Mouse (Mus musculus): ENCODE measurements around the gene St3gal2.
"Not testable (repeated sequence)": the region's sequence is repeated elsewhere in the genome, so short reads cannot be mapped to it uniquely, and the experiment has no call there.

Gene St3gal2

GRCm38 (mm10) chr8:110919341-110920031 lies at the start of gene St3gal2:
Gene St3gal2 (plus strand): TSS chr8:110919922.
- DNase-seq (ENCODE audit: low read depth, low spot score) = peak; percentile 92

DNA sequence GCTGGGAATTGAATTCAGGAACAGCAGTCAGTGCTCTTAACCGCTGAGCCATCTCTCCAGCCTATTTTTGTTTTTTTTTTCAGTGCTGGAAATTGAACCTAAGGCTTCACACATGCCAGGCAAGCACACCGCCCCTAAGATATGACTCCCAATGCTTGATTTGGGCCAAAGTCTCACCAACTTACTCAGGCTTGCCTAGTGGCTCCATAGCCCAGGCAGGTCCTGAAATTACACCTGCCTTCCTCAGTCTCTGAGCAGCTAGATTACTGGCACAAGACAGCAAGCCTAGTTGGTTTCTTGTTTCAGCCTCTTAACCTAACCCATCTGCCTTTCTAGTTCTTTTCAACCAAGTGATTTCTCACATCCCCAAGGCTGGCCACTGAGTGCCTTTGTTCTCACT lies 49.2 kb upstream of the St3gal2 start:
- DNase-seq (ENCODE audit: low read depth, low spot score) = no peak

DNA sequence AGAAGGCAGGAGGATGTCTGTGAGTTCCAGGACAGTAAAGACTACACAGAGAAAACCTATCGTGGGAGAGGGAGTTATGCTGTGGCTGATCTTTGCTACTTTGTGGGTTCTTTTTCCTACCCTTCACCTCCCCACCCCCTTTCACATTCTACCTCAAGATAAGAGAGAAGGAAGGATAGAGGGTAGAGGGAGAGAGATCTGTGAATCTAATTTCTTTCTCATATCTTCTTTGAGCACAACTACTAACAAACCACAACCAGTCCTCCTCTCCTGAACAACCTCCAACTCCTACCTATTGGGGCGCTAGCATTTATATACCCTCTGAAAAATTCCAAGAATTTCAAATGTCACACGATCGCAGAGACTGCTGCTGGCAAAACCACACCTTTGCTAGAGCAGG lies 41.9 kb upstream of the St3gal2 start:
- DNase-seq (ENCODE audit: low read depth, low spot score) = no peak

DNA sequence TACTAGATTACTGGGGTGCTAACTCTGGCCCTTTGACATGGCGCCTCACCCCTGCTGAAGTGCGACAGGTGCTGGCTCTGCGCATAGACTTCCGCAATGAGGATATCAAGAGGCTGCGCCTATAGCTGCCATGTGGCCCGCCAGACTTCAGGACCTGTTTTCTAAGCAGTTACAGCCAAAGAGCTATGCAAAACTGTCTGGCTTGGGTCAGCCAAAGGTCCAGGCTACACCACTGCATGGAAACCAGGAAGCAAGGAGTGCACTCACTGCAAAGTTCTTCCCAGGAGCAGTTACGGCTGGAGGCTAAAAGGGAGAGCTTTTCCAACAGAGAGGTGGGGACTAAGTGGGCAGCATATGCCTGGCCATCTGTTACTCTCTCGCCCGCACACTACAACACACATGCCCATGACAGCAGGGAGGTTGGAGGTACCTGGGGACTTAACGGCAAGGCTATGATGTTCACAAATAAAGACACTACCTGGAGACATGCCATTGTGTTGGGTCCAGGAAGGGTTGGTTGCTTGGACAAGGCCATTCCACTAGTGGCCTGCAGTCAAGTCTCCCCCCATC lies 37.9 kb upstream of the St3gal2 start:
- DNase-seq (ENCODE audit: low read depth, low spot score) = no peak

DNA sequence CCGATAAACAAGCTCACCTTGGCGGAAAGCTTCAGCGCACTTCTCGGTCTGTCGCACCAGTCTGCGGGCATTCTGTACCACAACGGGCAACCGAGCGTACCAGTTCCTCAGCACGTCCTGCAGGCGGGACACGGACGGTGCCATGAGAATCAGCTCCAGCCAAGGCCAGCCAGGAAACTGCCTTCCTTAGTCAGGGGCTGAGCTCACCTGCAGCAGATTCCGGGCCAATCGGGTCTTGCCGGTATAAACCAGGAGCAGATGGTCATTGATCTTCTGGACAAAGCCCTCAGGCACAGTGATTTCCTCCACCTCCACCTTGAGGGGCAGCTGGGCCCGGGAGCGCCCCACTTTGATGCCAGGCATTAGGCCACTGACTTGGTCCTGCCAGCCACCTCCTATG lies 35.9 kb upstream of the St3gal2 start:
- DNase-seq (ENCODE audit: low read depth, low spot score) = no peak

DNA sequence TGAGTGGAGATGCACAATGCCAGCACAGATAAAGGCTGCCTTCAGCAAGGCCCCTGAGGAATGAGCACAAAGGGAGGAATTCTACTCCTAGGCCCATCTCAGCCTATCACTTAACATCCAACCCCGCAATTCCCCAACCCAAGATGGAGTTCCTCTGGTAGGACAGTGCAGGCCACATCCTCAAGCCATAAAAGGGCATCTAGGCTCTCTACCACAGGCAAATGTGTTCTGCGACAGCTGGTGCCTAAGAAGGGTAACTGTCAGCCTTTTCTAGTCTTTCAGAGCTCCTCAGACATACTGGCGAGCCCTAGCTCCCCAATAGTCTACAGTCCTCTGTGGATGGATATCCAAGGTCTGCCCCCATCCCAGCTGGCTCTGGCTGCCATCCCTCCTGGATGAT lies 33.1 kb upstream of the St3gal2 start:
- DNase-seq (ENCODE audit: low read depth, low spot score) = no peak

- DNase-seq (ENCODE audit: low read depth, low spot score) = no peak
Observed at GRCm38 (mm10) chr8:110887551-110887950, 32.2 kb upstream of the St3gal2 start.

GRCm38 (mm10) chr8:110888441-110888840 lies 31.3 kb upstream of the St3gal2 start:
- no peak for DNase-seq (ENCODE audit: low read depth, low spot score)

DNA sequence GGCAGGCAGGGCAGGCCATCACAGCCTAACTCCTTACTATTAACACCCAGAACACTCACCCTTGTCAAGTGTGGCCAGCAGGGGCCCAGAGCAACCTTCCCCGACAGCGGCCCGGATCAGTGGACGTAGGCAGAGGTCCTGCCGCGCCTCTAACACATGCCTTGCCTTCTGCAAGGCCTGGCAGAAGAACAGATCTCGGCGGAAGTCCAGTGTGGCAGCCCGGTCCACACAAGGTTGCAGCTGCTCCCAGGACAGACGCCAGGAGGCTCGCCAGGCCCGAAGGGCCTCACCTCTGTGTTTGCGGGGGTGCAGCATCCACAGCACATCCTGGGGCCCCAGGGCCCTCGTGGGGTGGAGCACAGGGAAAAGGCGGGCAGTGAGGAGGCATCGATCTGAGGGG lies 30.9 kb upstream of the St3gal2 start:
- DNase-seq (ENCODE audit: low read depth, low spot score) = no peak

DNA sequence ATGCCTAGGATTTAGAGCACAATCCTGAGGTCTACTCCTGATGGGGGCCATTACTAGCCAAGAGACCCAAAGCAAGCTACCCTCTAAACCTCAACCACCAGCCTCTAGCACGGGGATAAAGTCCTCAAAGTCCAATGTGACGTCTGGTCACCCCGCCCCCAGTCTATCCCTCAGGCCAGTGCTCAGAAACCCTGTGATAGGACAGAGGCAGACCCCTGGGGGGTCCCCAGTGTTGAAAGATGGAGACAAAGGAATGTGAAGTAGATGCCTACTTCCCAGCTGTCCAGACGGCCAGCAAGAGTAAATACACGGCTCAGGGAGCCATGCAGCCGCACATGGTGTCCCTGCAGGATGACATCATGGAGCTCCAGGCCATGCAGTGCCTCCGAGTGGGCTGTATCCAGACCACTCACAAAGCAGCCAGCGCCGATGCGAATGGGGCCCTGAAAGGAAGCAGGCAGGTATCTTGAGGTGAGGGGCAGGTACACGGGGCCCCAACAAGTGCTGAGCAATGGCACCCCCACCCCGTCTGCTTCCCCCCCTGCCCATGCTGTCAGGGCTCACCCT lies 29.7 kb upstream of the St3gal2 start:
- DNase-seq (ENCODE audit: low read depth, low spot score) = no peak

DNA sequence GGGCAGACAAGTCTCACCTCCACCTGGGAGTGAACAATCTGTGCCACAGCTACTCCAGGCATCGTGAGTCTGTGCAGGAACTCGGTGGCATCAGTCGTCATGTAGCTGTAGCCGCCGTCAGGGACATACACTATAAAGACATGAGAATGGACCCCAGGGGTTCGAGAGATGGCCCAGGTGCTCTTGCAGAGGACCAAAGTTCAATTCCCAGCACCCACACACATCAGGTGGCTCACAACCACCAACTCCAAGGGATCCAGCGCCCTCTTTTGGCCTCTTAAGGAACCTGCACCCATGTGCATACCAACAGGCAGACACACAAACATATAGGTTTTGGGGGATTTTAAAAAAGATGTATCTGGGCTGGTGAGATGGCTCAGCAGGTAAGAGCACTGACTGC lies 27.7 kb upstream of the St3gal2 start:
- DNase-seq (ENCODE audit: low read depth, low spot score) = no peak

DNA sequence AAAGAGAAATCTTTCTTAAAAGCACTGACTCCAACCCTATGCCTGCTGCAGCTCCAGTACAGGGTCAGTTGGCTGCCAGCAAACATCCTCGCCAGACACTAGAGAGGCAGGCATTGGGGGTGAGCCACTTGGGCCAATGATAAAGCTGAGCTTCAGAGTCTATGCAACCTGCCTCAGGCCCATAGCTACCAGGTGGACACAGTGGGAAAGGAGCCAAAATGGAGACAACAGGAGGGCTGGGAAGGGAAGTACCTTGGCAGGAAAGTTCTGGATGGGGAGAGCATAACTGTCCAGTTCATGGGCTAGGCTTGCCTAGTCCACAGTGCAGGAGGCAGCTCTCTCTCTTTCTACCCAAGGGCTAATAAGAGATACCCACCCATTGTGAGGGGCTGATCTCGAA lies 26.8 kb upstream of the St3gal2 start:
- no peak for DNase-seq (ENCODE audit: low read depth, low spot score)

DNA sequence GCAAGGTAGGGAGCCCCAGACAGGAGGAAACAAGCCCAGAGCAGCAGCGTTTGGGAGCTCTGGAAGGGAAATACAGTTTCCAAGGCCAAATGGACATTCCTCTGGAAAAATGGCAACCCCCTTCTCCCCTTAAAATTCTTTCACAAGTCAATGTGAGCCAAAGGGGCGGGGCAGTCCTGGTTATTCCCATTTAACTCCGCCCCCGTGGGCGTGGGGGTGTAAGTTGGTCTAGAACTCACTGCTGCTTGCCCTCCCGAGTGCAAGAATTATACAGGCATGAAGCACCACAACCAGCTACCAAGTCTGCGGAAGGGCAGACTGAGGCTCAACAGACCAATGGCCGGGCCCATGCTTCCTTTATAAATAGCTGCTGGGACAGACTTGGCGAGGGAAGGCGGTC lies 24.9 kb upstream of the St3gal2 start:
- no peak for DNase-seq (ENCODE audit: low read depth, low spot score)

- no peak for DNase-seq (ENCODE audit: low read depth, low spot score)
Observed at GRCm38 (mm10) chr8:110895254-110895653, 24.5 kb upstream of the St3gal2 start.

GRCm38 (mm10) chr8:110895812-110896211 lies 23.9 kb upstream of the St3gal2 start:
- DNase-seq (ENCODE audit: low read depth, low spot score) = no peak

- DNase-seq (ENCODE audit: low read depth, low spot score) = no peak
Observed at GRCm38 (mm10) chr8:110897495-110897894, 22.2 kb upstream of the St3gal2 start.

DNA sequence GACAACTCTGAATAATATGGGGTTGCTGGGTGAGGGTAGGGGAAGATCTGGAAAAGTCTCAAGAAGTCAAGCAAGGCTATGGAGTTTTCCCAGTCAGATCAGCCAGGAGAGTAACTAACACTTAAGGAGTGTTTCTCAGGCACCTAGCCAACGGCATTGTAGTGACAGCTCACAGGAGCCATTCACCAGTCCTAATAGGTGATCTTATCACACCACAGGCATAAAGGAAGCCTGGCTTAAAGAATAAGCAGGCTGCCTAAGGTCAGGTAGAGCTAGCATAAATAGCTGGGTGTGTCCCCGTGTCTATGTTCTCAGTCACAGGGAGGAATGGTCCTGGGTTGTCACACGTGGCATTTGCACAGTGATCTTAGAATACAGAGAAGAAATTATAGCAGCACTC lies 18.7 kb upstream of the St3gal2 start:
- no peak for DNase-seq (ENCODE audit: low read depth, low spot score)

GRCm38 (mm10) chr8:110901839-110902578 lies 17.7 kb upstream of the St3gal2 start, which contains the start of gene Fuk:
Gene Fuk (minus strand): TSS chr8:110902488.
- peak; percentile 69 for DNase-seq (ENCODE audit: low read depth, low spot score)

DNA sequence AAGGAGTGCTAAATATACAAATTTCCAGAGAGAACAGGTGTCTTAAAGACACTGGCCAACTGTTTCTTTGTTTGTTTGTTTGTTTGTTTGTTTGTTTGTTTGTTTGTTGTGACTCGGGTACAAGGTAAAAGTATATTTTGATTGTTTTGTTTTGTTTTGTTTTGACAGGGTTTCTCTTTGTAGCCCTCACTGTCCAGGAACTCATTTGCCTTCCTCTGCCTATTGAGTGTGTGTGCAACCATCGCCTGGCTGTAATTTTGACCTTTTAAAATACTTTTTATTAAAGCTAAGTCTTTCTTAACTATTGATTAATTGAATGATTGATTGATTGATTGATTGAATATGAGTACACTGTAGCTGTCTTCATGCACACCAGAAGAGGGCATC lies 17.1 kb upstream of the St3gal2 start:
- DNase-seq (ENCODE audit: low read depth, low spot score) = no peak

DNA sequence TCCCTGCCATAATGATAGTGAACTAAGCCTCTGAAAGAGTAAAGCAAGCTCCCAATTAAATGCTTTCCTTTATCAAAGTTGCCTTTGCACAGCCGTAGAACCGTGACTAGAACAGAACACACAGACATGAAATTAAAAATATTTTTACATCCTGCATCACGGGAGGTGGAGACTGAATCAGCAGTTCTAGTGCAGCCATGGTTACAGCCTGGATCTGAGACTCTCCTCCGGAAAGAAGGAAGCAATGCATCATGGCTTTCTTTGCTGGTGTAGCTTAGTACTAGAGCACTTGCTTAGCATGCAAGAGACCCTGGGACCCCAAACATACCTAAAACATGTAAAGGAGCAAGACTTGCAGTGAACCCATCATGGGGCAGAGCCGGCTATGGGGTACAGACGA lies 14.3 kb upstream of the St3gal2 start:
- DNase-seq (ENCODE audit: low read depth, low spot score) = no peak

DNA sequence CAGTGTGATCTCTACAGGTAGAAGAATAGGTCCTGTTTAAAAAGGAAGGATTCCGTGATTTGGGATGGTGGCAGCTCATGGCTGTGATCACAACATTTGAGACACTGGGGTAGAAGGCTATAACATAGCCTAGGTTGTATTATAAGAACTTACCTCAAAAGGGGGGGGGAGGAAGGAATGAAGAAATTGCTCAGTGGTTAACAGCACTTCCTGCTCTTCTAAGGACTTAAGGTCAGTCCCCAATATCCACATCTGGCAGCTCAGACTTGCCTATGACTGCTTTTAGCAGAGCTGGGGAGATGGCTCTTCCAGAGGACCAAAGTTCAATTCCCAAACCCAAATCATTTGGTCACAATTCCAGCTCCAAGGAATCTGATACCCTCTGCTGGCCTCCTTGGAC lies 13.0 kb upstream of the St3gal2 start:
- DNase-seq (ENCODE audit: low read depth, low spot score) = no peak

- not testable (repeated sequence) for DNase-seq (ENCODE audit: low read depth, low spot score)
Observed at GRCm38 (mm10) chr8:110909850-110910249, 9.9 kb upstream of the St3gal2 start.
